Mouse (Mus musculus) frontal cortex, postnatal 10 days (tissue): ENCODE measurements at regions not wholly inside any gene's neighbourhood (a gene's known extent, or its start where the extent isn't known, plus 50 kb on each side); places are given as distances from the start of the nearest gene placed in this dataset.
"Not testable (repeated sequence)": the region's sequence is repeated elsewhere in the genome, so short reads cannot be mapped to it uniquely, and the experiment has no call there.

ENCODE experiments used
- DNase-seq, 2 experiments: peaks; one replicate each; pipeline ENCODE4 v3.0.0; 2022; ENCODE audit warnings: low spot score in 2 of 2, mixed read lengths in 1 of 2

DNA sequence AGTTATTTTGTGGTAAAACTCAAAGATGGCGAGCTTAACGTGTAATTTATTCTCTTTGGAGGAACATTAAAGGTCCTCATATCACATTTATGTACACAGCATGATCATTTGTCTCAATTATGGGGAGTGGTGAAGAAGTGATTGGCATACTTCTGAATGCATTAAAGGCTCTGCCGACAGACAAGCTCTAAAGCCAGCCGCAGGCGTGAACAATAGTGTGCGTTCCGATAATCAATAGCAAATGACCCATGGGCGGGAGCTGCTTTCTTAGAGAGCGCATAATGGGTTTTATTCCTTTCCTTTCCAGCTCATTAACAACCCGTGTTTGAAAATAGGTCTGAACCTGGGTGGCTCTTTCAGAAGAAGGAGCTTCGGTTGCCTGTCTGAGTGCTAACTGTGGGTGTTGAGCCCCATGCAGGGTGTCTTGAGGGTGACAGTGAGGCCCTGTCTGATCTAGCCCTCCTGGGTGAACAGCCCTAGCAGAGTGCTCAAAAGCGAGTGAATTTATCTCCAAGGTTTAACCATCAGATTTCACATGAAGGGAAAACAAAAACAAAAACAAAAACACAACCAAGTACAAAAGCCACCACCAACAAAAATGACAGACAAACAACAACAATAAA is 210.5 kb downstream of the Zfp619 start:
- DNase-seq, result no peak

DNA sequence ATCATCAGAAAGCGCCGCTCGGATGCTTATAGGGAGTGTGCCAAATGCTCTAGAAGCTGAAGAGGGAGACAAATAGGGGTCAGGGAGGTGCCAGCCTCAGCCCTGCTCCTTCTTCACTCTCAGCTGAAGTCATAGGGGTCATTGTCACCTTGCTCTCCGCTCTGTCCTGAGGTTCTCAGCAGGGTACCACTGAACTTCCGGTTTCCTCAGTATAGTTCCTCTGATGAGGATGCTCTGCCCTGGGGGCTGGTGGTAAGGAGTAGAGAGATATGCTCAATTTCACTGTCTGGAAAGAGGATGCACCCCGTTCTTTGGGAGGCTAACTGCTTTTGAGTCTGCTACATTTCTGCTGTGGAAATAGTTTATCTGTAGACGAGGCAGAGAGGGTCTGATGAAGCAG is 211.4 kb downstream of the Zfp619 start:
- no peak for DNase-seq

DNA sequence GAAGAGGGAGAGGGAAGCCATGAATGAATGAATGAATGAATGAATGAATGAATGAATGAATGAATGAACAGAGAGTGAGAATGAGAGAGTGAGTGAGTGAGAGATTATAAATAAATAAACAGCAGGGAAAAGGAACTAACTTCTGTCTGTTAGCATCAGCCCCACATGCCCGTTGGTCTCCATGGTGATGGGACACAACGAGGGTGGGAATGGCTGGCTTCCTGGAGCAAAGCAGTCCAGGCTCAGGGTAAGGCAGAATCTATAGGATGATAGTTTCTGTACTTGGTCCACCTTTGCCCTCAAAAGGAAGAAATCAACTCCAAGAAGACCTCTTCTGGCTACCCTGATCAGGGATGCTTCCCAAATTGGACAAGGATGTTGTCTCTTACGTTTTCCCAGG is 212.2 kb downstream of the Zfp619 start:
- no peak for DNase-seq

DNA sequence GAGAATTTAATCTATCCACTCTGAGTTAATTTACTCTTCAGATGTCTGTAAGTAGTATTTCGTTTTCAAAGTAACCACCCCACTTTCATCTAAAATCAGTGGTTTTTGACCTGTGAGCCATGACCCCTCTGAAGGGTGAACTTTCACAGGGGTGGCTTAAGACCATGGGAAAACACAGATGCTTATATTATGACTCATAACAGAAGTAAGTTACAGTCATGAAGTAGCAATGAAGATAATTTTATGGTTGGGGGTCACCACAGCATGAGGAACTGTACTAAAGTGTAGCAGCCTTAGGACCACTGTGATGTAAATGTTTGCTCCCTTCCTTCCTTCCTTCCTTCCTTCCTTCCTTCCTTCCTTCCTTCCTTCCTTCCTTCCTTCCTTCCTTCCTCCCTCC is 215.2 kb downstream of the Zfp619 start:
- DNase-seq, result no peak

DNA sequence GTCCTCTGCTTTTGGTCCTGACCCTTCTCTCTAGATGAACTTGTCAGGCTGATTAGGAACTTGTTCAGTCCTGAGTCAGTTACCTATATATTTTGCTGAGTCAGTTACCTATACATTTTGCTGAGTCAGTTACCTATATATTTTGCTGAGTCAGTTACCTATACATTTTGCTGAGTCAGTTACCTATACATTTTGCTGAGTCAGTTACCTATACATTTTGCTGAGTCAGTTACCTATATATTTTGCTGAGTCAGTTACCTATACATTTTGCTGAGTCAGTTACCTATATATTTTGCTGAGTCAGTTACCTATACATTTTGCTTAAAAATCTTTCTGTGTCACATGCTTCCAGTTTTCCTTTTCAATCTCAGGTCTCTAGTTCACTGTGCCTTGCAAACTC is 230.8 kb downstream of the Zfp619 start:
- DNase-seq, result not testable (repeated sequence)

DNA sequence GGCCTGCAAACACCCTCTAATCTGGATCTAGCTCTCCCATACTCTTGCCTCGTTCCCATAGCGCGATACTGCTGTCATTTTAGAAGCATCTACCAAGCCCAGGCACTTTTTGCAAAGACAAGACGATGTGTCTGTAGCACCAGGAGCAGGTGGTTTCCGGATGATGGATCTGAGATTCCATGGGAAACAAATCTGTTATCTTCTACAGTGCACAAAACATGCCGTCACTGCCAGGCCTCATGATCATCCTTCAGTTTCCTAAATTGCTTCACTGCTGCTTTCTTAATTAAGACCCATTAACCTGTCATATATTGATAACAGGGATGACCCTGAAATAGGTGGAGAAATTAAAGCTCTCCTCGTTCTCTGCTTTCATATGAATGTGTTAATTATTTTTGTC is 232.9 kb downstream of the Zfp619 start:
- no peak for DNase-seq

GRCm38 (mm10) chr7:39764366-39764765 is 246.8 kb downstream of the Zfp619 start:
- DNase-seq, result no peak

- no peak for DNase-seq
Measured at GRCm38 (mm10) chr7:39765094-39765493, 247.5 kb downstream of the Zfp619 start.

GRCm38 (mm10) chr7:39773291-39773690 is 255.7 kb downstream of the Zfp619 start:
- DNase-seq, result no peak

GRCm38 (mm10) chr7:39789321-39789720 is 271.8 kb downstream of the Zfp619 start:
- DNase-seq, result no peak

- DNase-seq, result no peak
Measured at GRCm38 (mm10) chr7:39789880-39790279, 272.3 kb downstream of the Zfp619 start.

DNA sequence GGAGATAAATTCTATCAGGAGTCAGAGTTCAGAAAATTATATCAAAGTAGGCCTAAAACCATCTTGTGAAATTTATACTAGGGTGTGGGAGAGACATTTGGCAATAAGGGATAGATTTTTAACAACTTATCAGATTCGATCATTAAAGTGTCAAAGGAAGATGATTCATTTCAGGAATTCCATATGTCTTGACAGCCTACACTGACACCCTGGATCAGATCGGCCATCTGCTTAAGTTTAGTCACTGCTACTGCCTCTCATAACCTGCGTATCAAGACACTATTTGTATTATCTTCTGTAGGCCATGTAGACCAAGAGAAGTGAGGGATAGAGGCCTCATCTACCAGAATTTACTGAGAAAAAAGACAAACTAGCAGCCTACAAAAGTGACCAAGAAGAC is 277.2 kb downstream of the Zfp619 start:
- no peak for DNase-seq

GRCm38 (mm10) chr7:39804276-39804675 is 286.7 kb downstream of the Zfp619 start:
- DNase-seq, result no peak

- no peak for DNase-seq
Measured at GRCm38 (mm10) chr7:39818036-39818435, 300.5 kb downstream of the Zfp619 start.

- no peak for DNase-seq
Measured at GRCm38 (mm10) chr7:39822550-39823178, 305.1 kb downstream of the Zfp619 start.

DNA sequence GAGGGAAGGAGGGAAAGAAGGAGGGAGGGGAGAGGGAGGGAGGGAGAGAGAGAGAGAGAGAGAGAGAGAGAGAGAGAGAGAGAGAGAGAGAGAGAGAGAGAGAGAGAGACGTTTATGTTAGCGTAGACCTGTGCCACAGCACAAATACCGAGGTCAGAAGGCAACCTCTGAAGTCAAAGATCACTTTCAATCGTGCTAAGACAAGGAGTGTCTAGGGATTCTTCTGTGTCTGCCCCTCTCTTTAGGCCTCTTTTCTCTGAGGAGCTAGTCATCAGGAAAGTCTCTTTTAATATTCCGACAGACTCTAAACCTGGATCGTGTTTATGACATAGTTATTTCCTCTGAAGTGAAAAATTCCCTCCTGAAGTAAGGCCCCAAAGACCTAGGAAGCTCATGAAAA is 310.8 kb downstream of the Zfp619 start:
- DNase-seq, result no peak

DNA sequence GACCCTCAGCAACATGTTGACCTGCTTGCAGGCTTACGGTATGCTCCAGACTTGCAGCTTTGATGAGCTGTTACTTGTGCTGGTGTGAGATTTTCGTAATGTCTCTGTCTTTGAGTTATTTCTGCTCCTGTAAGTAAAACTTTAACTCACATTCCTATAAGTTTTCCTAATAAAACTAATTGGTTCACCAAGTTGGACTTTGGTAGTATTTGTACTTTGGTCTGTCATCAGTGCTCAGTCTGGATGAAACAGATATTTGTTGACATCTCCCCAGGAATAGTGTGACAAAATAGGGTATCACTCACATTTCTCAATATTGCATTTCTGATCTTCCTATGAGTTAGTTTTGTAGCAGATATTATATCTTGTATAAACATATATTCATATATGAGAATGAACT is 313.3 kb downstream of the Zfp619 start:
- DNase-seq, result no peak

- DNase-seq, result no peak
Measured at GRCm38 (mm10) chr7:39841988-39842387, 324.4 kb downstream of the Zfp619 start.

DNA sequence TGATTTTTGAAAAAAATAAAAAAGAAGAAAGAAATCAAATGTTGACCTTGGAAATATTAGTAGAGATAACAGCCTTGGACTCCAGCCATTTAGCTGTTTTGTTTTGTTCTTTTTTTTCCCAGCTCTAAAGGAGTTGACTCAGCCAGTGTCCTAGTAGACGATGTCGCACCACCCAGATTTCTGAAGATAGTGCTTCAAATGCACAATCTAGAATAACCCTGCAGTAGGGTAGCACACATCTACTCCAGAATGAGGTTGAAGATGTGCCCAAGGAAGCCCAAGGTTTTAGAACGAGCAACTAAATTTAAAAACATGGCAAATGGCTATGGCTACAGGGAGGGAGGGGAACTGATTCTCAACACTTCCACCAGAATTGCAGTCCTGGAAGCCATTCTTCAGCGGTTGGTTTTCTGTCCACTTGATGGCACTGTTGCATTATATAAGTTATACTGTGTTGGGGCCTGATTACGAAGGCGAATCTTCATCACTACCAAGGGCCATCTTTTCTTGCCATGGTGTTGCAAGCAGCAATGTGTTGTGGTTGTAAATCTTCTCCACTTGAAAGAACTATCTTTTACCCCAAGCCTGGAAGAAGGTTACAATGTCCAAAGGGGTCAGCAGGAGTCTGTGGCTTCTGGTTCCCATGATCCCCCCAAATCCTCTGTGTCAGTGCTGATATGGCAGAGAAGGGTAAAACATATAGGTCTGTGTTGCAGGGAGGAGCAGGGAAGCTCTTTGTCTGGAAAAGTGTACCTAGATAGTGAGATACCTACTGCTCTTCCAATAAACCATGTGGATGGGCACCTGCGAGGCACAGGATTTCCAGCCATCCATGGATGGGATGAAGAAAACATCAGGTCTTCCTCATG is 330.6 kb downstream of the Zfp619 start:
- peak; percentile 22 to 52 for DNase-seq

DNA sequence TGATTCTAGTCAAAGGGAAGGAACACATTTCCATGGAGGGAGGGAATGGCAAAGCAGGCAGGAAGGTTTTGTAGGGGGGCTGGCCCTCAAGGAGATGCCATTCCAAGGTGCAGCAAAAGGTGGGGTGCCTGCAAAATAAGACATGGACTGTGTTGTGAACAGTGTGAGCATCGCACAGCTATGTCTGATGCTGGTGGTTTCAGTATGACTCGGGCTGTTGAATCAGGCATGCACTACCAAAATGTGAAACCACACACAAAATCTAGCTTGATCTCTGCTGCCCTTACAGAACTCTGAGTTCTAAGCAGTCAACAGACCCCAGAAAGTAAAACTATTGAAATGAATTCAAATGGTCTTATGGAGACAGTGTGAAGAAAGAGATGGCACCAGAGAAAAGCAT is 339.7 kb downstream of the Zfp619 start:
- DNase-seq, result no peak

DNA sequence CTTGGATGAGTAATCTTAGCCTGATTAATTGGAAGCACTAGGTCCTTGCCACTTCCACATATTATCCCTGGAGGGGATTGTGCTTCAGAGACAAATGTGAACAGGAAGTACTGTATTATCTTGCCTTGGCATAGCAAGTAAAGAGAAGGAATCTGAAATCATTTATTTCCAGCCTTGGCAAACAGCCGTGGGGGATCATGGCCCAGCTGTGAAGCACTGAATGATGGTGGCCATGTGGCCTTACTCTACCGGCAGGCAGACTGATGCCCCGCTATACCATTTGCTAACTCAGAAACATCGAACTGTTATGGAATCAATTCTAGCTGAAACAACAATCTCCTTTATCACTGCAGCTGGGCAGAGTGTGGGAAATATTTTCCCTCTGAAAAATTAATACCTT is 345.3 kb downstream of the Zfp619 start:
- DNase-seq, result no peak

DNA sequence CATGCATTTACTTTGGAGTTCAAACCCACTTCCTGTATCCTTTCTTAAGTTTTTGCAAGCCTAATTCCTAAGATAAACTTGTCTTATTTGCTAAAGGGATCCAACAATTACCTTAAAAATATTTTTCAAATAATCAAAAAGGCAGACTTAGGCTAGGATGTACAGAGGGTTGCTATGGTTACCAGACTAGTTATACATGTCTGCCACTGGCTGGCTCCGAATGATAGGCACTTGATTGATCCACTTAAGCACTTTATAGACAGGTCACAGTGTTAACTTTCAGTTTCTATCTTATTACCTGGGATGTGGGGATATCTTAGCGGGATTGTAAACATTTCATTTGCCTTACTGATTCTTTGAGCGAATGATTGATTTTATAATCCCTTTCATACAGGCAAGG is 346.6 kb downstream of the Zfp619 start:
- no peak for DNase-seq

GRCm38 (mm10) chr7:39864781-39865180 is 347.2 kb downstream of the Zfp619 start:
- no peak for DNase-seq
